ENCODE assay signal across 14 mouse cellular contexts in the genomic region with DNA sequence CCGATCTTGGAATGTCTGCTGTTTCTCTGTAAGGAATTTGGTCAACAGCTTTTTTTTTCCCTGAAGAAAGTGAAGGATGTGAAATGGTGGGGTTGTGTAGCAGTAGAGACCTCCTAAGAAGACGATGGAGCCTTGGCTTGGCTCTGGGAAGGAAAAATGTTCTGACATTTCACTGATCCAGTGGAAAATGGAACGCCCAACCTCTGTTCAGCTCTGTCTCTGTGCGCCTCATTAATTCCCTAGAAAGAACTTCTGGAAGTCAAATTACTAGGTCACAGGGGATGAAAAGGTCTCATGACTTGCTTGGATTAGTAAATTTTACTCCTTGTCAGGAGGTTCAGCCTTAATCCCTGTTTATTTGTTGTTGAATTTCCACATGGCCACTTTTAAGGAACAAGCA.
DNase-seq lines count a peak whose midpoint lies in the region; ATAC-seq lines count a peak whose summit lies in the region.
"Had no signal": no experiment of that assay in that cellular context is flagged by ENCODE, and none has a peak within 500 bp of the region (broad histone marks: within the 10 kb centered on the region; RNA-seq: fewer than 3 reads in every experiment).

No protein-coding gene starts in this region.

- peak overlapping the region; percentile 58 for H3K27ac ChIP-seq in embryonic facial prominence, embryonic 14.5 days (replicated peaks; ENCODE audit: low read depth, low read length)
- no peak overlapping the region; the same call in 1 of the 2 replicates for H3K27ac ChIP-seq in embryonic facial prominence, embryonic 10.5 days (replicated peaks)
- H3K27ac ChIP-seq in kidney, embryonic 14.5 days (ENCODE audit: low read depth, low read length) = peak overlapping the region; percentile 60; the same call in 1 of the 2 replicates
- H3K27ac ChIP-seq in kidney, embryonic 15.5 days = peak overlapping the region; percentile 77
- no peak overlapping the region for H3K27ac ChIP-seq in forebrain, embryonic 14.5 days (ENCODE audit: low read depth, low read length)
- H3K27ac ChIP-seq: embryonic facial prominence, embryonic 12.5 days; forebrain, embryonic 15.5 days; midbrain, embryonic 10.5 days had no signal

- 63% methylated on average over 4 of the region's 4 CpGs for WGBS in embryonic facial prominence, embryonic 14.5 days
- WGBS in embryonic facial prominence, embryonic 10.5 days = 72% methylated on average over 4 of the region's 4 CpGs
- 24% methylated on average over 4 of the region's 4 CpGs for WGBS in kidney, embryonic 14.5 days
- WGBS in kidney, embryonic 15.5 days = 31% methylated on average over 4 of the region's 4 CpGs
- WGBS in forebrain, embryonic 14.5 days = 37% methylated on average over 4 of the region's 4 CpGs

- no peak overlapping the region for H3K4me3 ChIP-seq in embryonic facial prominence, embryonic 14.5 days (ENCODE audit: low read depth, low read length)
- no peak overlapping the region for H3K4me3 ChIP-seq in embryonic facial prominence, embryonic 10.5 days
- H3K4me3 ChIP-seq in kidney, embryonic 14.5 days (ENCODE audit: low read length) = no peak overlapping the region
- H3K4me3 ChIP-seq in kidney, embryonic 15.5 days (replicated peaks) = no peak overlapping the region
- H3K4me3 ChIP-seq in forebrain, embryonic 14.5 days (ENCODE audit: low read depth, low read length) = no peak overlapping the region
- H3K4me3 ChIP-seq: embryonic facial prominence, embryonic 12.5 days; forebrain, embryonic 15.5 days; midbrain, embryonic 10.5 days had no signal

- no peaks in the 10 kb centered on the region for H3K9me3 ChIP-seq in embryonic facial prominence, embryonic 14.5 days (ENCODE audit: control insufficient read depth, low read length)
- no peaks in the 10 kb centered on the region for H3K9me3 ChIP-seq in embryonic facial prominence, embryonic 10.5 days
- H3K9me3 ChIP-seq in kidney, embryonic 14.5 days (ENCODE audit: control insufficient read depth, low read length) = no peaks in the 10 kb centered on the region
- H3K9me3 ChIP-seq in kidney, embryonic 15.5 days (replicated peaks) = no peaks in the 10 kb centered on the region
- H3K9me3 ChIP-seq in forebrain, embryonic 14.5 days (replicated peaks; ENCODE audit: control insufficient read depth, low read length) = no peaks in the 10 kb centered on the region
- H3K9me3 ChIP-seq: embryonic facial prominence, embryonic 12.5 days; forebrain, embryonic 15.5 days; midbrain, embryonic 10.5 days had no signal

- ATAC-seq in embryonic facial prominence, embryonic 14.5 days (ENCODE audit: low read depth) = no peak
- ATAC-seq in kidney, embryonic 14.5 days (ENCODE audit: low FRiP score, low TSS enrichment) = peak; percentile 34; the same call in 1 of the 2 replicates
- peak; percentile 26; the same call in 1 of the 2 replicates for ATAC-seq in kidney, embryonic 15.5 days (replicated peaks; ENCODE audit: low FRiP score)
- no peak for ATAC-seq in forebrain, embryonic 14.5 days
- ATAC-seq: forebrain, embryonic 15.5 days had no signal

- H3K36me3 ChIP-seq in embryonic facial prominence, embryonic 14.5 days (ENCODE audit: control insufficient read depth, insufficient read depth, low read length) = no peaks in the 10 kb centered on the region
- no peaks in the 10 kb centered on the region for H3K36me3 ChIP-seq in embryonic facial prominence, embryonic 10.5 days (replicated peaks)
- no peaks in the 10 kb centered on the region for H3K36me3 ChIP-seq in kidney, embryonic 14.5 days (ENCODE audit: control insufficient read depth, insufficient read depth, low read length)
- no peaks in the 10 kb centered on the region for H3K36me3 ChIP-seq in kidney, embryonic 15.5 days
- H3K36me3 ChIP-seq in forebrain, embryonic 14.5 days (ENCODE audit: control insufficient read depth, insufficient read depth, low read length) = no peaks in the 10 kb centered on the region
- H3K36me3 ChIP-seq: embryonic facial prominence, embryonic 12.5 days; forebrain, embryonic 15.5 days; midbrain, embryonic 10.5 days had no signal

- DNase-seq in embryonic facial prominence, embryonic 14.5 days (ENCODE audit: low spot score) = peak; percentile 45
- no peak for DNase-seq in embryonic facial prominence, embryonic 10.5 days (ENCODE audit: low spot score)
- no peak for DNase-seq in kidney, postnatal 25 days
- peak; percentile 5 for DNase-seq in lung, postnatal 14 days
- no peak for DNase-seq in forebrain, embryonic 14.5 days (ENCODE audit: low spot score)
- no peak for DNase-seq in left cerebral cortex, adult 8-10 months (ENCODE audit: low spot score in 2 of 2)
- DNase-seq: B cell, adult 2 months; cerebellum, adult 8-10 months; thymus, postnatal 25 days had no signal

- no peak overlapping the region for H3K4me2 ChIP-seq in embryonic facial prominence, embryonic 14.5 days (ENCODE audit: low read depth, low read length)
- H3K4me2 ChIP-seq in kidney, embryonic 14.5 days (replicated peaks; ENCODE audit: low read depth, low read length) = no peak overlapping the region
- no peak overlapping the region for H3K4me2 ChIP-seq in kidney, embryonic 15.5 days
- H3K4me2 ChIP-seq in forebrain, embryonic 14.5 days (ENCODE audit: low read length) = no peak overlapping the region
- H3K4me2 ChIP-seq: embryonic facial prominence, embryonic 12.5 days; forebrain, embryonic 15.5 days had no signal

- no peaks in the 10 kb centered on the region for H3K27me3 ChIP-seq in embryonic facial prominence, embryonic 14.5 days (replicated peaks; ENCODE audit: control insufficient read depth, insufficient read depth, low read length)
- H3K27me3 ChIP-seq in embryonic facial prominence, embryonic 10.5 days (replicated peaks; ENCODE audit: low read depth, poor library complexity, severe bottlenecking) = no peaks in the 10 kb centered on the region
- H3K27me3 ChIP-seq in kidney, embryonic 14.5 days (ENCODE audit: control insufficient read depth, insufficient read depth, low read length) = no peaks in the 10 kb centered on the region
- H3K27me3 ChIP-seq in kidney, embryonic 15.5 days = no peaks in the 10 kb centered on the region
- H3K27me3 ChIP-seq in forebrain, embryonic 14.5 days (replicated peaks; ENCODE audit: control insufficient read depth, insufficient read depth, low read length) = no peaks in the 10 kb centered on the region
- H3K27me3 ChIP-seq: embryonic facial prominence, embryonic 12.5 days; forebrain, embryonic 15.5 days had no signal

- 0 out of 2 replicates have a peak, but pooled peaks cover 10% of the 10 kb centered on the region for H3K4me1 ChIP-seq in embryonic facial prominence, embryonic 14.5 days (ENCODE audit: control insufficient read depth, insufficient read depth, low read length)
- H3K4me1 ChIP-seq in embryonic facial prominence, embryonic 10.5 days = peaks cover 32% of the 10 kb centered on the region
- peaks cover 12% of the 10 kb centered on the region for H3K4me1 ChIP-seq in kidney, embryonic 14.5 days (ENCODE audit: control insufficient read depth, insufficient read depth, low read length)
- peaks cover 24% of the 10 kb centered on the region for H3K4me1 ChIP-seq in kidney, embryonic 15.5 days
- no peaks in the 10 kb centered on the region for H3K4me1 ChIP-seq in forebrain, embryonic 14.5 days (ENCODE audit: control insufficient read depth, insufficient read depth, low read length)
- H3K4me1 ChIP-seq: forebrain, embryonic 15.5 days had no signal

- H3K9ac ChIP-seq in embryonic facial prominence, embryonic 14.5 days (ENCODE audit: low read depth, low read length) = no peak overlapping the region
- no peak overlapping the region for H3K9ac ChIP-seq in kidney, embryonic 14.5 days (ENCODE audit: low read depth, low read length)
- no peak overlapping the region for H3K9ac ChIP-seq in kidney, embryonic 15.5 days
- H3K9ac ChIP-seq in forebrain, embryonic 14.5 days (ENCODE audit: low read length) = no peak overlapping the region
- H3K9ac ChIP-seq: embryonic facial prominence, embryonic 12.5 days; forebrain, embryonic 15.5 days had no signal

Comparison
In these comparisons a context has a peak if more than half of its experiments do, and no peak if none do; other contexts are left out.
1. DNase-seq: peak in embryonic facial prominence, embryonic 14.5 days (single experiment) and lung, postnatal 14 days (single experiment); none in embryonic facial prominence, embryonic 10.5 days (single experiment), kidney, postnatal 25 days (0 of 2), forebrain, embryonic 14.5 days (single experiment) and left cerebral cortex, adult 8-10 months (0 of 2).
2. H3K27ac ChIP-seq: peak in embryonic facial prominence, embryonic 14.5 days (single experiment), kidney, embryonic 14.5 days (single experiment) and kidney, embryonic 15.5 days (single experiment); none in embryonic facial prominence, embryonic 10.5 days (single experiment) and forebrain, embryonic 14.5 days (single experiment).
3. ATAC-seq: peak in kidney, embryonic 14.5 days (single experiment) and kidney, embryonic 15.5 days (single experiment); none in embryonic facial prominence, embryonic 14.5 days (single experiment) and forebrain, embryonic 14.5 days (single experiment).